Mouse (Mus musculus): ENCODE data around the gene Rnf212b. TPM values are rescaled to one million over a fixed set of nuclear protein-coding genes. Genes with fewer than 3 reads are reported as not detected.

The Rnf212b gene
- polyA plus RNA-seq, 1 experiment = not detected

- WGBS = 24% methylated on average over 4 of the region's 4 CpGs
- Histone ChIP-seq H3K27ac (ENCODE audit: control insufficient read depth, insufficient read depth, low read depth, low read length, poor library complexity) (no peak overlapping the region), H3K4me1 (ENCODE audit: control insufficient read depth, insufficient read depth, low read length) (no peaks in the 10 kb centered on the region; the same call in 1 of the 2 replicates), H3K4me3 (replicated peaks; ENCODE audit: control insufficient read depth, low read depth, low read length) (no peak overlapping the region)
- TF ChIP-seq POLR2A (IDR thresholded peaks at IDR 0.05; ENCODE audit: borderline replicate concordance, control insufficient read depth, low read depth, low read length) = no peak
- no peak for TF ChIP-seq CTCF (IDR thresholded peaks at IDR 0.05; ENCODE audit: control insufficient read depth, insufficient read depth, low read length)
Observed at GRCm38 (mm10) chr14:54777893-54778292, 36.0 kb upstream of the Rnf212b start.

DNA sequence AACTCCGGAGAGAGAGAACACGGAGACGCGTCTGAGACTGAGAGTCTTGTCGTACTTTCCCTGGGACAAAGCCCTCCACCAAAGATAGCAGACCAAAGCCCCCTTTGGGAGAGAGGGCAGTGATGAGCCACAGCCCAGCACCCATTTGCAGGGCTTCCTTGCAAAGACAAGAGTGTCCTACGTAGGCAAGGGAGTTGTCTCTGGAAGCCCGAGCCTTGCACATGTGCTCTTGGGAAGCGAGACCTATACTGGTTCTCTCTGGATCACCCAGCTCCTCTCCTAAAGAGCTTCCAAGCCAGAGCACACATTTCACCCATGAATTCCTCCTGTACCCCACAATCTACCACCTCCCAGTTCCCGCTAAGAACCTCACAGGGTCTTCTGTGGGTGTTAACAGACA lies 33.9 kb upstream of the Rnf212b start:
- TF ChIP-seq POLR2A (IDR thresholded peaks at IDR 0.05; ENCODE audit: borderline replicate concordance, control insufficient read depth, low read depth, low read length) (no peak), CTCF (IDR thresholded peaks at IDR 0.05; ENCODE audit: control insufficient read depth, insufficient read depth, low read length) (no peak)
- Histone ChIP-seq H3K27ac (ENCODE audit: control insufficient read depth, insufficient read depth, low read depth, low read length, poor library complexity) (no peak overlapping the region), H3K4me3 (replicated peaks; ENCODE audit: control insufficient read depth, low read depth, low read length) (no peak overlapping the region), H3K4me1 (ENCODE audit: control insufficient read depth, insufficient read depth, low read length) (no peaks in the 10 kb centered on the region; the same call in 1 of the 2 replicates)
- 80% methylated on average over 9 of the region's 9 CpGs for WGBS

GRCm38 (mm10) chr14:54780836-54781609 lies 32.9 kb upstream of the Rnf212b start:
- H3K27ac ChIP-seq (ENCODE audit: control insufficient read depth, insufficient read depth, low read depth, low read length, poor library complexity) = peak overlapping the region; percentile 24; the same call in 1 of the 2 replicates
- TF ChIP-seq CTCF (IDR thresholded peaks at IDR 0.05; ENCODE audit: control insufficient read depth, insufficient read depth, low read length) = no peak
- no peak; the same call in 1 of the 2 replicates for TF ChIP-seq POLR2A (IDR thresholded peaks at IDR 0.05; ENCODE audit: borderline replicate concordance, control insufficient read depth, low read depth, low read length)
- WGBS = 4% methylated on average over 35 of the region's 35 CpGs

GRCm38 (mm10) chr14:54781610-54782365 lies 32.2 kb upstream of the Rnf212b start, which contains the start of gene Slc7a8:
TSS of gene Slc7a8 (minus strand) at chr14:54781946.
- peak; percentile 69; the same call in 1 of the 2 replicates for TF ChIP-seq POLR2A (IDR thresholded peaks at IDR 0.05; ENCODE audit: borderline replicate concordance, control insufficient read depth, low read depth, low read length)
- no peak for TF ChIP-seq CTCF (IDR thresholded peaks at IDR 0.05; ENCODE audit: control insufficient read depth, insufficient read depth, low read length)
- Histone ChIP-seq H3K4me3 (replicated peaks; ENCODE audit: control insufficient read depth, low read depth, low read length) (peak within 1 kb of the TSS; percentile 55), H3K4me1 (ENCODE audit: control insufficient read depth, insufficient read depth, low read length) (no peaks in the 10 kb centered on the region; the same call in 1 of the 2 replicates), H3K27ac (ENCODE audit: control insufficient read depth, insufficient read depth, low read depth, low read length, poor library complexity) (peak within 1 kb of the TSS; percentile 24; the same call in 1 of the 2 replicates)
- WGBS = 1% methylated on average over 37 of the region's 37 CpGs

More at GRCm38 (mm10) chr14:54780836-54781609, 32.9 kb upstream of the Rnf212b start:
- no peaks in the 10 kb centered on the region; the same call in 1 of the 2 replicates for H3K4me1 ChIP-seq (ENCODE audit: control insufficient read depth, insufficient read depth, low read length)
- H3K4me3 ChIP-seq (replicated peaks; ENCODE audit: control insufficient read depth, low read depth, low read length) = peak overlapping the region; percentile 41

DNA sequence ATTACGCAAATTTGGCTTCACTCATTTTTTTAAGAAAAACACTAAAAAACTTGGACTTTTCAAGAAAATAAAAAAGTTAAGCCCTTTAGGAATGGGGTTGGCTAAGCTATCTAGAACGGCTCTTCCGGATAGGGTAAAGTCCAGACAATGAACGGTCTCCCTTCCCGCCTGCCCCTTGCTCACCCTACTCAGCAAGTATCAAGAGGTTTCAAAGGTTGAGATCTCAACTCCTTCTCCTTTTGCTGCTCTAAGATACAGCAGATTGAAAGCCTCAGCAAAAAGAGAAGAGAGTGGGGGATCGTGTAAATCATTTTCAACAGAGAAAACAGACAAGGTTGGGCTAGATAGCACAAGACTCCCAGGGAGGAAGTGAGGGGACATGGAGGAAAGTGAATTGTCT lies 31.0 kb upstream of the Rnf212b start:
- H3K4me1 ChIP-seq (ENCODE audit: control insufficient read depth, insufficient read depth, low read length) = no peaks in the 10 kb centered on the region; the same call in 1 of the 2 replicates
- no peak overlapping the region for H3K27ac ChIP-seq (ENCODE audit: control insufficient read depth, insufficient read depth, low read depth, low read length, poor library complexity)
- WGBS = 70% methylated on average over 6 of the region's 6 CpGs
- no peak overlapping the region for H3K4me3 ChIP-seq (replicated peaks; ENCODE audit: control insufficient read depth, low read depth, low read length)
- TF ChIP-seq CTCF (IDR thresholded peaks at IDR 0.05; ENCODE audit: control insufficient read depth, insufficient read depth, low read length) (no peak), POLR2A (IDR thresholded peaks at IDR 0.05; ENCODE audit: borderline replicate concordance, control insufficient read depth, low read depth, low read length) (no peak)

- TF ChIP-seq POLR2A (IDR thresholded peaks at IDR 0.05; ENCODE audit: borderline replicate concordance, control insufficient read depth, low read depth, low read length) = no peak
- peak; percentile 84 for TF ChIP-seq CTCF (IDR thresholded peaks at IDR 0.05; ENCODE audit: control insufficient read depth, insufficient read depth, low read length)
- Histone ChIP-seq H3K4me3 (replicated peaks; ENCODE audit: control insufficient read depth, low read depth, low read length) (no peak overlapping the region), H3K27ac (ENCODE audit: control insufficient read depth, insufficient read depth, low read depth, low read length, poor library complexity) (no peak overlapping the region), H3K4me1 (ENCODE audit: control insufficient read depth, insufficient read depth, low read length) (no peaks in the 10 kb centered on the region; the same call in 1 of the 2 replicates)
- 63% methylated on average over 4 of the region's 4 CpGs for WGBS
Observed at GRCm38 (mm10) chr14:54785898-54786297, 28.0 kb upstream of the Rnf212b start.

- H3K4me3 ChIP-seq (replicated peaks; ENCODE audit: control insufficient read depth, low read depth, low read length) = no peak overlapping the region
- no peak for TF ChIP-seq POLR2A (IDR thresholded peaks at IDR 0.05; ENCODE audit: borderline replicate concordance, control insufficient read depth, low read depth, low read length)
- no peak for TF ChIP-seq CTCF (IDR thresholded peaks at IDR 0.05; ENCODE audit: control insufficient read depth, insufficient read depth, low read length)
- WGBS = 83% methylated on average over 10 of the region's 10 CpGs
- no peak overlapping the region for H3K27ac ChIP-seq (ENCODE audit: control insufficient read depth, insufficient read depth, low read depth, low read length, poor library complexity)
- no peaks in the 10 kb centered on the region for H3K4me1 ChIP-seq (ENCODE audit: control insufficient read depth, insufficient read depth, low read length)
Observed at GRCm38 (mm10) chr14:54786489-54786888, 27.5 kb upstream of the Rnf212b start.

DNA sequence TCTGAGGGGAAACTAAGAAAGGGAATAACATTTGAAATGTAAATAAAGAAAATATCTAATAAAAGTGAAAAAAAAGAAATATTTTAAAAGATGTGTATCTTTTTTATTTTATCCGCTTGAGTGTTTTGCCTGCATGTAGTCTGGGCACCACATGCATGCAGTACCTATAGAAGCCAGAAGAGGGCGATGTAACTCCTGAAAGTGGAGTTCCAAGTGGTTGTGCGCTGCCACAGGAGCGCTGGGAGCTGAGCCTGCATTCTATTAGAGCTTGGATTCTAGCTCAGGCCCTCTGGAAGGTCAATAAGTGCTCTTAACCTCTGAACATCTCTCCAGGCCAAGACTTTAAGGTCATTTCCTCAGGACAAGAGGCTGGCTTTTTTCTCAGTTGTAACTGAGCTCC lies 26.7 kb upstream of the Rnf212b start:
- WGBS = 73% methylated on average over 4 of the region's 4 CpGs
- TF ChIP-seq CTCF (IDR thresholded peaks at IDR 0.05; ENCODE audit: control insufficient read depth, insufficient read depth, low read length) (peak; percentile 44), POLR2A (IDR thresholded peaks at IDR 0.05; ENCODE audit: borderline replicate concordance, control insufficient read depth, low read depth, low read length) (no peak)
- H3K4me1 ChIP-seq (ENCODE audit: control insufficient read depth, insufficient read depth, low read length) = peaks cover 2% of the 10 kb centered on the region
- H3K27ac ChIP-seq (ENCODE audit: control insufficient read depth, insufficient read depth, low read depth, low read length, poor library complexity) = no peak overlapping the region
- no peak overlapping the region for H3K4me3 ChIP-seq (replicated peaks; ENCODE audit: control insufficient read depth, low read depth, low read length)

All from bone marrow, adult 2 months (tissue).